Mouse (Mus musculus) right cerebral cortex, postnatal 10 days (tissue): ENCODE measurements around the gene Ggt1.

Source experiments
- DNase-seq, 2 experiments: peaks; one replicate each; pipeline ENCODE4 v3.0.0; 2021; ENCODE audit warnings: low spot score in 2 of 2

Gene Ggt1

GRCm38 (mm10) chr10:75633048-75633447, 71.6 kb downstream of the Ggt1 start:
- DNase-seq = peak in 1 of 2 experiments; percentile 30

- DNase-seq = peak in 1 of 2 experiments; percentile 21
These were observed 72.3 kb downstream of the Ggt1 start for GRCm38 (mm10) chr10:75633576-75634139.

- no peak for DNase-seq
These were observed 73.2 kb downstream of the Ggt1 start for GRCm38 (mm10) chr10:75634610-75635009.

GRCm38 (mm10) chr10:75635019-75635692, 73.8 kb downstream of the Ggt1 start:
- peak in 1 of 2 experiments; percentile 23 for DNase-seq

GRCm38 (mm10) chr10:75635693-75636055, 74.3 kb downstream of the Ggt1 start:
- DNase-seq = peak; percentile 77 to 86
